Mouse (Mus musculus): ENCODE data around the gene Slc31a1. TPM values are rescaled to one million over a fixed set of nuclear protein-coding genes. Genes with fewer than 3 reads are reported as not detected.

Slc31a1 gene
- total RNA-seq, 1 experiment from 2014 or later: 14.7 TPM

DNA sequence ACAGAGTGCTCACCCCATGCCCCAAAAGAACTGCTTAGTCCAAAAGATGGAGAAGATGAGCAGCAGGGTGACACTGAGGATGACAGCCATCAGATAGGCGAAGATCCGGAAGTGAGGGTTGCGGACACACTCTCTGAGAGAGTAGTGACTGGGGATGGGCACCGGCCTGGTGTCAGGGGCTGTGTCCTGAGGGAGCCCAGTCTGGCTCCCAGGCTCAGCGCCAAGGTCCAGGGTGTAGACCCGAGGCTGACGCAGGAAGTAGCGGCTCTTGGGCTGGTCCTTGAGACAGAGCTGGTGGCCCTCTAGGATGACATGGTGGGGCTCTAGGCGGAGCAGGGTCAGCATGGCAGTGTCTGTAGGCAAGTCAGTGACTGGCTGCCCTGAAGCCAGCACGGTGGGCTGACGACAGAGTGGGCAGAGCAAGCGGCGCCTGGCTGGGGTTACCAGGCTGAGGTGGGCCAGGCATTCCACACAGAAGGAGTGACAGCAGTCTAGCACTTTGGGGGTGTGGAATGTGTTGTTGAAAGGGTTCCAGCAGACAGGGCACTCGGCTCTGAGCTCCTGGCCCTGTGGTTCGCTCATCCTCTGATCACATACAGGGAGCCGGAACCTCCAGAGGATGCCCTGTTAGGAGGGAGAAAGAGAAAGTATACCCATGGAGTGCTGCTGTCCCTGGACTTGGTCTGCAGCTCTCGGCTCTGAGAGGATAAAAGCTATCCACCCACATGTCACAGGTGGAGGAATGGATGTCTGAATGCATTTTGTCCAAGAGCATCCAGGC lies 67.6 kb downstream of the Slc31a1 start:
- 0 out of 4 replicates have a peak, but pooled peaks of 1 of the 2 experiments have one; percentile 5 for ATAC-seq (replicated peaks in 1 of 2; ENCODE audit: insufficient read depth in 1 of 2, low FRiP score in 2 of 2, low TSS enrichment in 1 of 2, low read depth in 1 of 2, poor library complexity in 2 of 2, severe bottlenecking in 2 of 2)

DNA sequence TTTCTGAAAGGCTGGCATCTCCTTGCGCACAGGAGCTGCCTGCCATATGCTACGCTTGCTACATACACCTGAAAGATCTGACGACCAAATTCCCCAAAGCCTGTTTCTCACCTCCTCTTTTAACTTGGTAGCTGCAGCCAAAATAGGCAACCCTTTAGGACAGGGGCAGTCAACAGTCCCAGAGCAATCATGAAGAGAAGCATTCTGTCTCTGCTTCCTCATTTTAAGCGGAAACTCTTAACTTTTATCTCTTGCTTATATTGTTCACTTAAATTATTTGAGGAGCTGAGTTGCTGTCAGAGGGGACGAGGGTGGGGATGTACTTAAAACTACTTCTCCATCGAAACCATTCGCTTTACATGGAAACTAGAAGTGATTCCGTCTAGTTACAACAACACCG lies 69.1 kb downstream of the Slc31a1 start:
- ATAC-seq (replicated peaks in 1 of 2; ENCODE audit: insufficient read depth in 1 of 2, low FRiP score in 2 of 2, low TSS enrichment in 1 of 2, low read depth in 1 of 2, poor library complexity in 2 of 2, severe bottlenecking in 2 of 2): no peak

DNA sequence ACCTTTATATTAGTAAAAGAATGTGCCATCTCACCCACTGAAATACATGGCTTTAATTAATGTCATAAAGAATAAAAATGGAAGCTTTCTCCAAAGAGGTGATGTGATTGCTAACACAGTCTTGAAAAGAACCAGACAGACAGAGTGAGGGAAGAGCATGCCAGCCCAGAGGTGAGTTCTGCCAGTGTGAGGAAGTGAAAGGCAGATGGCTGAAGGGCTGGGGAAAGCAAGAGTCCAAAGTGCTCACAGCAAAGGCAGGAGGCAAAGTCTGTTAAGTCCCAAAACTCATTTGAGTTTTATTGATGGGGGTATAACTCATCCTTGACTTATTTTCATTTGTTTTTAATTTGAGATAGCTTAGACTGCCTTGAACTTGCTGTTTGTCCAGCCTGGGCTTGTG lies 70.2 kb downstream of the Slc31a1 start:
- ATAC-seq (replicated peaks in 1 of 2; ENCODE audit: insufficient read depth in 1 of 2, low FRiP score in 2 of 2, low TSS enrichment in 1 of 2, low read depth in 1 of 2, poor library complexity in 2 of 2, severe bottlenecking in 2 of 2): no peak

DNA sequence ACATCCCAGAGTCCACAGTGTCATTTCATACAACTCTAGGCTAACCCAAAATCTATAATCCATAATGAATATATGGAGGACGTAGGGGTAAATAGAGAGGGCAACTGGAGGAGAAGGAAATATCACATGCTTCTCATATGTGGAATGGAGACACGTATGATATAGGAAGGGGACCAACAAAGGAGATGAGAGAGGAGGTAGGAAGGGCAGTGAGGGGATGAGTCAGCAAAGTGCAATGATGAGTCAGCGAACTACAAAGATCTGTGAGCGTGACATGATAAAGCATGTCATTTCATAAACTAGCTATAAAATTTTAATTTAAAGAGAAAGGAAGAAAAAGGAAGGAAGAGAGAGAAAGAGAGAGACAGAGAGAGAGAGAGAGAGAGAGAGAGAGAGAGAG lies 71.0 kb downstream of the Slc31a1 start:
- ATAC-seq (replicated peaks in 1 of 2; ENCODE audit: insufficient read depth in 1 of 2, low FRiP score in 2 of 2, low TSS enrichment in 1 of 2, low read depth in 1 of 2, poor library complexity in 2 of 2, severe bottlenecking in 2 of 2): no peak

DNA sequence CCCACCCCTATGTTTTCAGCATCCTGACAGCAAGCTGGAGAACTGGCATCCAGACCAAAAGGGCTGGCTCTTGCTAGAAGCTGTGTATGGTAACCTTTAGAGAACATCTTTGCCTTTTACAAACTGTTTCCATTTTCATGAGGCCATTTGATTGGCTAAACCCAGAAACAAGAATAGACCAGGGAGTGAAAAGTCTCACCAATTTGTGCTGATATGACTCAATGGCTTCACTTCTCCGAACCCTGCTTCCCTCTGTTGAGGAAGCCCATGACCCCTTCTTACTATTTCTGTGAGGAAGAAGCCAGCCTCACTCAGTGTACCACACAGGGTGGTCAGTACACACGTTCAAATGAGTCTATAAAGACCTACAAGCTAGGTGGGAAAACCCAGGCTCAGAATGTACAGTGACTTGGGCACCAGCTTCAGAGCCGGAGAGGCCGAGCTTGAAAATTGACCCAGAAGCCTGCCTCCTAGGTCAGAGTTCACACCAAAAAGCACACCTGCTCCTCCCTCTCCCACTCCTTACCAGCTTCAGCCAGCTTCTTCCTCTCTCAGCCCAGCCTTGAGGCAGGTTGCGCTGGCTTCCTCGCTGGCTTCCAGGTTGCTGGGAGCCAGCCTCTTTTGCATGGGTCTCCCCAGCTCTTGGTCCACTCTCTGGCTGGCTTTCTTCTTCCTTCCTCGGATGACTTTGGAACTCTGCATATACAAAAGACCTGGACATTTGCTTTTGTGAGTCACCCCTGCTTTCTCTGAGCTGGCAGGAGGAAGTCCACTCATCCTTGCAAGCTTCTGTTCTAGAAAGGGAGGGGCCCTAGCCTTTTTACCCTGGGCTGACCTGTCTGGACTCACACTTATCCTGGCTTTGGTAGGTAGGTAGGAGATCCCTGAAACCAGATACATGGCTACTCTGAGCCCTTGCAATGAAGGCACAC lies 73.7 kb downstream of the Slc31a1 start:
- no peak for ATAC-seq (replicated peaks in 1 of 2; ENCODE audit: insufficient read depth in 1 of 2, low FRiP score in 2 of 2, low TSS enrichment in 1 of 2, low read depth in 1 of 2, poor library complexity in 2 of 2, severe bottlenecking in 2 of 2)

DNA sequence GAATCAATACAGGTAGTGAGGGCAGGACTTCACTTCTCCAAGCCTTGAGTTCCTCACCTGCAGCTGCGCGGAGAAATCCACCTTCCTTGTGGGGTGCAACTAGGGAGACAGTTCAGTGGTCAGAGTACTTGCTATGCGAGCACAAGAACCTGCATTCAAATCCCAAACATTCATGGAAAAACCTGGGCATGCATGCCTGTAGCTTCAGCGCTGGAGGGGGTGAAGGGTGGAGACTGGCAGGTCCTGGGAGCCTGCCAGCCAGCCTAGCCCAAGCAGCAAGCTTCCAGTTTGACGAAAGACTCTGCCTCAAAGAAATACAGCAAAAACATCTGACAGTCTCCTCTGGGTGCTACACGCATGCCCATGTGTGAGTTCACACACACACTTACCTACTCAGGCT lies 74.6 kb downstream of the Slc31a1 start, which contains the start of gene Rnf183:
Rnf183 (minus strand) TSS at position 172 of the 400 bp plus-strand sequence.
- no peak for ATAC-seq (replicated peaks in 1 of 2; ENCODE audit: insufficient read depth in 1 of 2, low FRiP score in 2 of 2, low TSS enrichment in 1 of 2, low read depth in 1 of 2, poor library complexity in 2 of 2, severe bottlenecking in 2 of 2)

DNA sequence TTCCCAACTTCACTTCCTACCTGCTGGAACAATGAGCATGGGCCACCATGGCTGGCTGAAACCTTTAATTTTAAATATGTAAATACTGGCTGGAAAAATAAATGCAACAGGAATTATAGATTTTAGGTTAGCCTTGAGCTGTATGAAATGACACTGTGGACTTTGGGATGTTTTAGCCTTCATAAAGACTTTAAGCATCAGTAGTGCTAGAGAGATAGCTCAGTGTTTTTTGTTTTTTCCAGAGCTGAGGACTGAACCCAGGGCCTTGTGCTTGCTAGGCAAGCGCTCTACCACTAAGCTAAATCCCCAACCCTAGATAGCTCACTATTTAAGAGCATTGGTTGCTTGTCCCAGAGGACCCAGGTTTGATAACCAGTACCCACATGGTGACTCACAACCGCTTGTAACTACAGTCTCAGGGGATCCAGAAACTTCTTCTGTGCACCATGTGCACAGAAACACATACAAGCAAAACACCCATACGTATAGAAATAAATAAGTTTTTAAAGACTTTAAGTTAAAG lies 76.8 kb downstream of the Slc31a1 start:
- ATAC-seq (replicated peaks in 1 of 2; ENCODE audit: insufficient read depth in 1 of 2, low FRiP score in 2 of 2, low TSS enrichment in 1 of 2, low read depth in 1 of 2, poor library complexity in 2 of 2, severe bottlenecking in 2 of 2): no peak

DNA sequence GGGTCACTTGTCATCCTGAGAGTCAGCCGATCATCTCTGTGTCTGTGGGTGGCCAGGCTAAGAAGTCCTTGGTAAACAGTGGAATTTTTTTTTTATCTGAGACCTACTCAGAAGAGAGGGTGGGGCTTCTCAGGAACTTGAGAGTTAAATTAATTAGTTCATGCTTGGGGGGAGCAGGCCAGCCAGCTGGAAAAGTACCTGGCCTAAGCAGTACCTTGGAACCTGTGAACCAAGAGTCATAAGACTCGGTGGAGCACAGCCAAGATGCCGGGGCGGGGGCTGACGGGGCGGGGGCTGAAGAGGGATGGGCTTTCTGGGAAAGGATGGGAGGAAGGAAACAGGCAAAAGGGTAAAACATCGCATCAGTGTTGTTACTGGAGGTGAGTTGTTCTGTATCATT lies 77.3 kb downstream of the Slc31a1 start:
- ATAC-seq (replicated peaks in 1 of 2; ENCODE audit: insufficient read depth in 1 of 2, low FRiP score in 2 of 2, low TSS enrichment in 1 of 2, low read depth in 1 of 2, poor library complexity in 2 of 2, severe bottlenecking in 2 of 2): no peak

DNA sequence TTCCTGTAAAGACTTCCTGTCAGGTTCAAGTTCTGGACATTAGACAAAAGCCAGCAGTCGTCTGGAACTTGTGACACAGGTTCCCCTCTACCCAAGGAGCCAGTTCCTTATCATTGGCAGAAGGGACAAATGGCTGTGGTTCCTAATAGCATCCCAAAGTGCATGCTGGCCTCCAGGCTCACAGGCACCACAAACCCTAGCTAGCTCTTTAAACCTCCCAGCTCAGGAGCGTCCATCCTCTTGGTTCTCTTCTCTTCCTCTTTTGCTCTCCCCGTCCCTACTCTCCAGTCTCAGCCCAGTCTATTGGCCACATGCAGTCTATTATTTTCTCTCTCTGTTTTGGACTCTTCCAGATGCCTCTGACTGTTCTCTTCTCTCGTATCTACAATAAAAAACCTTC lies 79.3 kb downstream of the Slc31a1 start:
- ATAC-seq (replicated peaks in 1 of 2; ENCODE audit: insufficient read depth in 1 of 2, low FRiP score in 2 of 2, low TSS enrichment in 1 of 2, low read depth in 1 of 2, poor library complexity in 2 of 2, severe bottlenecking in 2 of 2): no peak

DNA sequence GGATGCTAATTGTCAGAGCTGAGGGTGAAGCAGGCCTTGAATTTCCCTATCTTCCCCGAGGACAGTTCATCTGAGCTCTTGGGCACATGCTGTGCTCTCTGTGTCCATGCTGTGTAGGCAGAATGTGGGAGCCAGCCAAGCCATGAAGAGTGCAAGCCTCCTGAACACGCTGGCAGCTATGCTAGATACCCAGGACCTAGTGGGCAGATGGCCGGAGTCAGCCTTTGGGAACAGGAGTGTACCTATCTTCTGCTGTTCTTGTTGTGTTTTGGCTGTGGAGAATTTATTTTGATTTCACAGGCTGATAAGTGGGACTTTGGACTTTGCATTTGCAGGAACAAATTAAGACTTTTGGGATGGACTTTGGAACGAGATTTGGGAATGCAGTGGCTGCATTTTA lies 80.0 kb downstream of the Slc31a1 start:
- no peak for ATAC-seq (replicated peaks in 1 of 2; ENCODE audit: insufficient read depth in 1 of 2, low FRiP score in 2 of 2, low TSS enrichment in 1 of 2, low read depth in 1 of 2, poor library complexity in 2 of 2, severe bottlenecking in 2 of 2)

DNA sequence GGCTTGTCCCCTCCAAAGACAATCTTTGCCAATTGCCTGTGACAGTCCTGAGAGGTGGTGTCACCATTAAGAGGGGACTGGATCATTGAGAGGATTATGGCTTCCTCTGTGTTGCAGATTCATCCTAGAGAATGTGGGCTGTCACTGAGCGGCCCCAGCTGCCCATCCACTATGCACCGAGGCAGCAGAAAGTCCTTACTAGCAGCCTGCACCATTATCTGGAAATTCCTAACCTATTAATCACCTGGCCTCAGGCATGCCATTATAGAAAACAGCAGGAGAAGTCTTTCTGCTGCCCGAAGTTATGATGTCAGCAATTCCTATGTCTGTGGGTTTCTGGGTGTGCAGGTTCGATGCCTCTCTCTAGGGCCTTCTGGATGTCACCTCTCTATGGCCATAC lies 80.5 kb downstream of the Slc31a1 start:
- ATAC-seq (replicated peaks in 1 of 2; ENCODE audit: insufficient read depth in 1 of 2, low FRiP score in 2 of 2, low TSS enrichment in 1 of 2, low read depth in 1 of 2, poor library complexity in 2 of 2, severe bottlenecking in 2 of 2): no peak

Other genes starting within 250 kb of the Slc31a1 start
- gene Mup21, start 209.9 kb upstream of the Slc31a1 start, total RNA-seq (2017): not detected in 2 replicates
- 0.15 and 1.8 TPM in 2 replicates for gene Zfp37, start 129.7 kb upstream of the Slc31a1 start, total RNA-seq (2017)
- 11.0 and 18.4 TPM in 2 replicates for gene Slc31a2, start 98.2 kb upstream of the Slc31a1 start, total RNA-seq (2017)
- 51.0 and 68.2 TPM in 2 replicates for gene Fkbp15, start 179 bp upstream of the Slc31a1 start, total RNA-seq (2017)
- gene Cdc26, start 47.9 kb downstream of the Slc31a1 start, total RNA-seq (2017): 106 and 205 TPM in 2 replicates
- 18.6 and 19.6 TPM in 2 replicates for gene Prpf4, start 48.1 kb downstream of the Slc31a1 start, total RNA-seq (2017)
- not detected in 2 replicates for gene Rnf183, start 74.5 kb downstream of the Slc31a1 start, total RNA-seq (2017)
- 4.0 and 5.8 TPM in 2 replicates for gene Wdr31, start 110.2 kb downstream of the Slc31a1 start, total RNA-seq (2017)
- 0.94 and 1.2 TPM in 2 replicates for gene Bspry, start 119.3 kb downstream of the Slc31a1 start, total RNA-seq (2017)
- gene Hdhd3, start 142.7 kb downstream of the Slc31a1 start, total RNA-seq (2017): 3.1 and 3.3 TPM in 2 replicates
- 28.8 and 35.6 TPM in 2 replicates for gene Alad, start 159.2 kb downstream of the Slc31a1 start, total RNA-seq (2017)
- gene Pole3, start 164.3 kb downstream of the Slc31a1 start, total RNA-seq (2017): 72.7 and 78.2 TPM in 2 replicates
- not detected in 2 replicates for gene 4933430I17Rik, start 164.6 kb downstream of the Slc31a1 start, total RNA-seq (2017)
- gene Rgs3, start 199.1 kb downstream of the Slc31a1 start, total RNA-seq (2017): 23.5 and 23.7 TPM in 2 replicates